Mouse (Mus musculus) mature B cell (primary cell): ENCODE measurements around the gene Ddn.

Source experiments
- in situ Hi-C: fragments of 300-500 bp; cut with MboI; formaldehyde crosslinking; loops from 2 replicates; pipeline ENCODE4 v1.14.3; 2019

Gene Ddn

DNA sequence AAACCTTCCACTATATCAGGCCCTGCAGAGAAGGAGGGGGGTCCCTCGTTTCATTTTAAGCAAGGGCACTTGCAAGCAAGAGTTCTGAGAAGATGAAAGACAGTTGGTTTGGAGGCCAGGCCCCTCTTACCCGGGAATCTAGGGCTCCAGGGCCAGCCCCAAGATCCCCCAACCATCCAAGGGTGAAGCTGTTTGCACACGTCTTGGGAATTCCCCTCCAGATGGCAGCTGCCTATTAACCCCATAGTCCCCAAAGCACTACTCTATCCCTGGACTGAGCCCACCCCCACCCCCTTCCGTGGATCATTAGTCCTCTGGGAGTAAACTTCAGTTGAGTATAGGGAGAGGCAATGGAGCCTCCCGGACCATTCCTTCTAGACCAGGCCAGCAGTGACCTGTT is 33.8 kb downstream of the Ddn start:
- in situ Hi-C loops: no loop called here

DNA sequence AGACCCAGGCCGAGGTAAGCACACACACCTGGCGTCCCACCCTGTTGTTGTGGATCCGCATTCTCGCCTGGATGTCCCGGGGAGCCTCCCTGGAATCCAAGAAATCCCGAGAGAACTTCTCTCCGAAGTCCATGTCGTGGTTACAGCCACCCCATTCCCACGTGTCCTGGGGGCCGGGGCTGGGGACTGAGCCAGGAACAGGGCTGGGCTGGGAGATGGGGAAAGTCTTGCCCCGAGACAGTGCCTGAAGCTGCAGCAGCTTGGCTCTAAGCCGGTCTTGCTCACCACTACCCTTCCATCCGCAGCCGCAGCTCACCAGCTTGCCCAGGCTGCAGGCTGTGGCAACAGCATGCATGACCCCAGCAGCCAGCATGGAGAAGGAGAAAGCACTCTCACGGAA is 35.2 kb downstream of the Ddn start:
- in situ Hi-C loops: no loop called here

DNA sequence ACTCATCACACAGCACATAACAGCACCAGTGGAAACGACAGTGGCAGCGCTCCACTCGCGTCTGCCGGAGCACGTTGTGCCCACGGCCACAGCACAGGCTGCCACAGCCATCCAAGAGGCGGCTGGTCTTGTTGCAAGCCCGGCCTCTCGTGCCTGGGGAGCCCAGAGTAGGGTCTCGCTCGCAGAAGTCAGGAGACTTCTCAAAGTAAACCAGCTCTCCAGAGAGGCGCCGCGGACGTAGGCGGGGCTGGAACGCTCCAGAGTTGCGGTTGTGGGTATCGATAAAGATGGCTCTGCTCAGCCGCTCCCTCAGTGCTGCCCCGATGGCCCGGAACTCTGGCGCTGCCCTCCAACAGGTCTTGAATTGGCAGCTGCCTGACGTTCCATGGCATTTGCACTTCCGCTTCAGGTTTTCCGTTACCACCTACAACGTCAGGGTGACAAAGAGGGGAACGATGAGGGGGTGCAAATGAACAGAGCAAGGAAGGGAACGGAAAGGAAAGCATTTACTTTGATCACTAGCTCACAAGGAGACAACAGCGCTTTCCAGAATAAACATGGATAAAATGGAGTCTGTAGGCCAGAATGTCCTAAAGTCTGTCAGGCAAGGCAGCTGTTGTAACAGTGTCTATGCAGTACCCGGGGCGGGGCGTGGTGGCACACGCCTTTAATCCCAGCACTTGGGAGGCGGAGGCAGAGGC is 36.6 kb downstream of the Ddn start:
- in situ Hi-C loops: no loop called here

DNA sequence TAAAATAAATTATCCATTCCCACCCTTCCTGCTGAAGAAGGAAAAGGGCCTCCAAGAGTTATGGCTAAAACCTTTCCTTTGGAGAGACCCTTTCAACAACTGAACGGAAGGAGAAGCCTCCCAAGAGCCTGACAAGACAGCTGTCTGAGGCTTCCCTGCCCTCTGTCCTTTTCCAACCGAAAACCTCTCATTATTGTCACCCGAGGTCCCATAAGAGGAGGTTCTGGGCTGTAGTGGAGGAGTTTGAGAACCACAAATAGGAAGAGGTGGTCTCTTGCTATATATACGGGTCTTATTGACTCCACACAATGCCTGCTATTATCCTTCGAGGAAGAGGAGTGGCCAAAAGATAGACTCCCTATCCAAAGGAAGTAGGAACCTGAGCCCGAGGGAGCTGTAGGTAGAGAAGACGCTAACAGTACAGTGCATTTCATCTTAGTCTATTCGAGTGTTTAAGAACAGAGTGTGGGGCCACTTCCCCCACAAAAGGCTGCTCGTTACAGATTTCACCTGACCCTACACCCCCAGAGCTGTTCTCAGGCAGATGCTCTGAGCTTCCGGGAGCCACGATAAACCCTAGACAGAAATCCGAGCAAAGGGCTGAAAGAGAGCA is 37.4 kb downstream of the Ddn start:
- in situ Hi-C loops: no loop called here

DNA sequence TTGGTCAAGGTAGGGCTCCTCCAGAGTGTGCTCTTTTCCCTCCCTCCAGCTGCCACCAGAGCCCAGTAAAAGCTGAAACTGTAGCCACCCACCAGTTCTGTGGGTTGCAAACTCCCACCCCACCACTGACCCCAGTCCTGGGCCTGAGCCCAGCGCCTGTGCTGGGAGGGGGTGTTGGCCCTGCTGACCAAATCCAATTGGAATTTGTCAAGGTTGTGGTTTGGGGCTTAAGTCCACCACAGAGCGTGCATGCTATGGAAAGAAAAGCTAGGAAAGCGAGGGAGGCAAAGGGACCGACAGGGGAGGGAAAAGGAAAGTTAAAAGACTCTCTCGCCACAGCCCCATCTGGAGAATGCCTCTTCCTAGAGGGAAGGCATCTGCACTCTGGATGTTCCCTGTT is 41.0 kb downstream of the Ddn start:
- in situ Hi-C loops: no loop called here

DNA sequence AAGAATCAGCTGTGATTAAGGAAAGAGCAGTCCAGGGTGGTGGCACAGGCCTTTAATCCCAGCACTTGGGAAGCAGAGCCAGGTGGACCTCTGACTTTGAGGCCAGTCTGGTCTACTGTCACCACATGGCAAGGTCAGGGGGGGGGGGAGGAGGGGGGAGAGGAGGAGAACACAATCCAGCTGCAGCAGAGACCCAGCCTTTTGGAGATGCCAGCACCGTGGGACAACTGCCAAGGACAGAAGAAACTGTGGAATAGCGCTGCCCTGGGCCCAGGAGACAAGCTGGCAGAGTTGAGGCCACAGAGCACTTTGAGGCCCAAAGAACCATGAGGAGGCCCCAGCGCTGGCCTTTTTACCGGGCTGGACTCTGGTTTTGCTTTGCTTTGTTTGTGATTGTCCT is 43.4 kb downstream of the Ddn start:
- in situ Hi-C loops: no loop called here

DNA sequence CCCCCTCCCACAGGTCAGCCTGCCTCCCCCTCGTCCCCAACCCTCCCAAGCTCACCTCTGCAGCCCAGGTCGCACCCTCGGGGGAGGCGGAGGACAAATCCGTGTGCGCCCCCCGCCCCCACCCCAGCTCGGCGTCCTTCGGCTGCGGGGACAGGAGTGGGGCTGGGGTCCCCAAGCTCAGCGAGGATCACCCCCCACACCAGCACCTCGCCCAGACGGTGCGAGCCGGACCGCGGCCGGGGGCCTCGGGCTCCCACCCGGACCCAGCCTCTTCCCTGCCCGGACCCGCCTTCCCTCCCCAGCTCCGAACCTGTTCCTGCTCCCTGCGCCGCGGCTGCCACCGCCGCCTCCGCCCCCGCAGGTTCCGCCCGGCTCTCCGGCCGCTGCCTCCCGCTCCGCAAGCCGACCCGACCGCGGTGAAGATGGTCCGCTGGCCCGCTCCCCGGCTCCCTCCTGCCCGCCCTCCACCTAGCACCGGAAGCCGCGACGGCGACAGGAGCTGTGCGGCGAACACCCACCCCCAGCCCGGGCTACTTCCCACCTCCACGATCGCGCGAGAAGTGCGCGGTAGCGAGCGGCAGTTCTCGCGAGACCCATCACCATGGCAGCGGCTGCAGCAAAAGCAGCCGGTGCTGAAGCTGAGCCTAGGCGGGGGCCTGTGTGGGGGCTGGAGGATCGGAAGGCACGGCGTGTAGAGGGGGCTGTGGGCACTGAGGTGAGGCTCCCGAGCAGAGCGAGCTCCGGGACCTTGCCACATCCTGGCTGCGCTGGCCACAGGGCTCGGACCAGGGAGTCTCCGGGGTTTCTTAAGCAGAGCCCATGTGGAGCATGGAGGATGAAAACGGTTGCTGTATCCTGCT is 46.4 kb downstream of the Ddn start, which contains the start of gene Arf3:
Gene Arf3 (minus strand): TSS at position 545 of the 860 bp plus-strand sequence.
- in situ Hi-C loops: no loop called here

DNA sequence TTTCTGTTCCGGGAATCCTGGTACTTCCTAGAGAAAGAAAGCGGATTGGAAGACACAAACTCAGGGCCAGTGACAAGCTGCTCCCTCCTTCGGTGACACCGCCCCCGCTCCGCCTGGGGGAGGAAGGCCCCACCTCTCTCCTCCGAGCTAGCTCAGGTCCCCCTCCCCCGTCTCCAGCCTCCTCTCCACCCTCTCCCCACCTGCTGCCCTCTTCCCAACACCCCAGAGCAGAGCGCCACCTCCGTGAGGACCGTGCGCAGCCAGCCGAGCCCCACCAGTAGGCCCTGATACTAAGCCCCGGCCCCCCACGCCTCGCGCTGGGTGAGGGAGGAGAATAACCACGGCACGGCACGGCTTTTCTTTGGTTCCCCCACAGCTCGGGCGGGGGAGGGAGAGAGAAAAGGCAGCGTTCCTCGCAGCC is 47.1 kb downstream of the Ddn start:
- in situ Hi-C loops: no loop called here

DNA sequence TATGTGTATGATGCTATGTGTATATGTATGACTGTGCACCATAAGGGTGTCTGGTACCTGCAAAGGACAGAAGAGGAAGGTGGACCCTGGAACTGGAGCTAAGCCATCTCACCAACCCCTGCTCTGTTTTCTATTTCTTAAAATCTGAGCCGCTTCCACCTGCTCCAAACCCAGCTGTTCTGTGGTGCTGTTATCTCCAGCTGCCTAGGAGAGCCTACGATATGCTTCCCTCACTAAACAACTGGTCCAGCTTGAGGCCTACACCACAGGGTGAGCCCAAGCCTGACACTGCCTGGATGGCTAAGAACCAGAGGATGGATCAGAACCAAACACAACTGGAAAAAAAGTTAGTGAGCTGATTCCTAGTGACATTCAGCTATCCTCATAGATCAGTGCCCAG is 55.2 kb downstream of the Ddn start:
- in situ Hi-C loops: no loop called here
